Mouse (Mus musculus): ENCODE results near the gene Trpm2.

DNA sequence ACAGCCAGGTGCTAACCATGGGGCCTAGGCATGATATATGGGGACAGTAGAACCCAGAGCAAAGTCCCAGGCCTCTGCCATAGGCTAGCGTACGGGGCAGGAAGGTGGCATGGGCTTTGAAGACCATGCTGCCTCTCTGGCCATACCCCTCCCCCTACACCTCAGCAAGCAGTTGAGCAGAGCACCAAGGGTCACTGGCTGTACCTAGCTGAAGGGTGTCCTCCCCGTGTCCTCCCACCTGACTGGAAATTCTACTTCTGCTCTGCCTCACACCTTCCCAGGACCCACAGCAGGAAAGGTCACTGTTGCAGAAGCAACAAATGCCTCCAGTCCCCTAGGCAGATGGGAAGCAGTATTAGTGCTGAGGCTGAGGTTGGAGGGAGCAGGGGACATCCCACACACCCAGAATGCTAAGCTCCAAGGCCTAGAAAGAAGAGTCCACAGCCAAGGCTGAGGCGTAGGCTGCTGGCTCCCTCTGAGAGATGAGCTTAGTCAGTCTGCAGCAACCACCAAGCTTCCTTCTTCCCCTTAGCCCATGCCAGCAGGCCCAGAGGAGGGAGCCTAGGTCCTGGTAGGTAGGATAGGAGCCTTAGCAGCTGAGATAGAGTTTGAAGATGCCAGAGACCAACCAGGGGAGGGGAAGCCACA is 35.6 kb upstream of the Trpm2 start:
- TF ChIP-seq POLR2A (IDR thresholded peaks at IDR 0.05; ENCODE audit: control insufficient read depth, low read depth, low read length) (no peak), CTCF (IDR thresholded peaks at IDR 0.05; ENCODE audit: control insufficient read depth, insufficient read depth, insufficient replicate concordance, low read depth, low read length) (no peak)

All from testis, adult 2 months (tissue).